Mouse (Mus musculus) forebrain, embryonic 14.5 days (tissue): ENCODE data around the gene Aif1. TPM values are rescaled to one million over a fixed set of nuclear protein-coding genes. Genes with fewer than 3 reads are reported as not detected.

Experiments used
- ATAC-seq: fragments of 200-750 bp; cut with Nextera tagmentation; 2 replicates; pipeline ENCODE4 v1.8.0; 2017; ENCODE audit warnings: mild to moderate bottlenecking, moderate library complexity
- DNase-seq: peaks from one replicate; pipeline ENCODE4 v3.0.0-alpha.2; 2015; ENCODE audit warnings: low spot score
- H3K27ac ChIP-seq: fragments of 300-500 bp; sonication (generic); 2 replicates; pipeline ENCODE4 v1.5.1; 2014; ENCODE audit warnings: low read depth, mild to moderate bottlenecking, control low read depth, low read length, moderate library complexity
- H3K27me3 ChIP-seq: fragments of 300-500 bp; sonication (generic); replicated peaks from 2 replicates; pipeline ENCODE4 v1.6.1; 2014; ENCODE audit warnings: low read length, control low read depth, mixed read lengths; ENCODE audit not compliant: control insufficient read depth, insufficient read depth
- H3K36me3 ChIP-seq: fragments of 300-500 bp; sonication (generic); 2 replicates; pipeline ENCODE4 v1.6.1; 2014; ENCODE audit warnings: low read length, control low read depth; ENCODE audit not compliant: control insufficient read depth, insufficient read depth
- H3K4me1 ChIP-seq: fragments of 300-500 bp; sonication (generic); 2 replicates; pipeline ENCODE4 v1.6.1; 2014; ENCODE audit warnings: antibody characterized with exemption, low read length, control low read depth; ENCODE audit not compliant: control insufficient read depth, insufficient read depth
- H3K4me2 ChIP-seq: fragments of 300-500 bp; sonication (generic); 2 replicates; pipeline ENCODE4 v1.6.1; 2014; ENCODE audit warnings: mild to moderate bottlenecking, control low read depth, low read length
- H3K4me3 ChIP-seq: fragments of 300-500 bp; sonication (generic); 2 replicates; pipeline ENCODE4 v1.5.1; 2014; ENCODE audit warnings: low read depth, low read length, control low read depth
- H3K9ac ChIP-seq: fragments of 300-500 bp; sonication (generic); 2 replicates; pipeline ENCODE4 v1.6.1; 2014; ENCODE audit warnings: mild to moderate bottlenecking, low read length, control low read depth, moderate library complexity
- H3K9me3 ChIP-seq: fragments of 300-500 bp; sonication (generic); replicated peaks from 2 replicates; pipeline ENCODE4 v1.6.1; 2016; ENCODE audit warnings: low read length, control low read depth, mixed read lengths; ENCODE audit not compliant: control insufficient read depth
- WGBS: fragments of 180-500 bp; shearing (Covaris S2); extraction: QIAGEN DNeasy Blood & Tissue Kit; methylation state at CpG from one replicate; pipeline ENCODE4 v1.1.7; 2014; 5-methylcytosine and 5-hydroxymethylcytosine counted together
- polyA plus RNA-seq: library from polyadenylated mRNA; unstranded; fragments of >200 nt; fragmentation: Nextera tagmentation; extraction: Ambion mirVana; gene quantifications from 2 replicates; pipeline ENCODE4 v1.2.1, GENCODE M21; 2014

Gene Aif1
- polyA plus RNA-seq, 1 experiment from 2014 or later: 7.3 TPM

- WGBS: 70% methylated on average over 12 of the region's 12 CpGs
- no peak overlapping the region for H3K4me2 ChIP-seq
- H3K4me1 ChIP-seq: no peaks in the 10 kb centered on the region
- H3K9ac ChIP-seq: no peak overlapping the region
- H3K36me3 ChIP-seq: no peaks in the 10 kb centered on the region
- no peak for ATAC-seq
- no peak overlapping the region for H3K4me3 ChIP-seq
- DNase-seq: no peak
- no peak overlapping the region for H3K27ac ChIP-seq
- no peaks in the 10 kb centered on the region for H3K27me3 ChIP-seq
- no peaks in the 10 kb centered on the region for H3K9me3 ChIP-seq
Measured at GRCm38 (mm10) chr17:35209785-35210535, 34.1 kb upstream of the Aif1 start.

GRCm38 (mm10) chr17:35205380-35205769, 29.5 kb upstream of the Aif1 start:
- no peak for DNase-seq
- WGBS: 66% methylated on average over 10 of the region's 10 CpGs
- no peaks in the 10 kb centered on the region for H3K9me3 ChIP-seq
- H3K4me1 ChIP-seq: no peaks in the 10 kb centered on the region
- no peaks in the 10 kb centered on the region for H3K36me3 ChIP-seq
- no peak overlapping the region for H3K4me2 ChIP-seq
- no peak overlapping the region for H3K27ac ChIP-seq
- no peak overlapping the region for H3K9ac ChIP-seq
- ATAC-seq: no peak
- H3K27me3 ChIP-seq: no peaks in the 10 kb centered on the region
- H3K4me3 ChIP-seq: no peak overlapping the region

- WGBS: 31% methylated on average over 20 of the region's 20 CpGs
- Histone ChIP-seq H3K27me3 (no peaks in the 10 kb centered on the region), H3K9me3 (no peaks in the 10 kb centered on the region), H3K4me2 (no peak within 1 kb of the TSS), H3K9ac (no peak within 1 kb of the TSS), H3K4me3 (no peak within 1 kb of the TSS), H3K4me1 (no peaks in the 10 kb centered on the region), H3K27ac (no peak within 1 kb of the TSS), H3K36me3 (no peaks in the 10 kb centered on the region)
- DNase-seq (no peak), ATAC-seq (no peak)
Measured at GRCm38 (mm10) chr17:35204494-35205379, 28.9 kb upstream of the Aif1 start, which contains the start of gene Lta. Gene Lta, minus strand, starts transcription at chr17:35205351.

GRCm38 (mm10) chr17:35202442-35202841, 26.6 kb upstream of the Aif1 start:
- Histone ChIP-seq H3K4me1 (no peaks in the 10 kb centered on the region), H3K27me3 (no peaks in the 10 kb centered on the region), H3K9ac (no peak overlapping the region), H3K4me3 (no peak overlapping the region), H3K36me3 (no peaks in the 10 kb centered on the region), H3K9me3 (no peaks in the 10 kb centered on the region), H3K27ac (no peak overlapping the region), H3K4me2 (no peak overlapping the region)
- 81% methylated on average over 4 of the region's 4 CpGs for whole genome bisulfite sequencing
- ATAC-seq: no peak
- no peak for DNase-seq

GRCm38 (mm10) chr17:35201787-35202186, 25.9 kb upstream of the Aif1 start, which contains the start of gene Tnf:
Gene Tnf, minus strand, starts transcription at chr17:35202007.
- WGBS: 43% methylated on average over 13 of the region's 13 CpGs
- Histone ChIP-seq H3K27me3 (peaks cover 5% of the 10 kb centered on the region), H3K27ac (no peak within 1 kb of the TSS), H3K36me3 (no peaks in the 10 kb centered on the region), H3K4me2 (no peak within 1 kb of the TSS), H3K4me1 (no peaks in the 10 kb centered on the region), H3K9me3 (no peaks in the 10 kb centered on the region), H3K9ac (no peak within 1 kb of the TSS), H3K4me3 (no peak within 1 kb of the TSS)
- ATAC-seq (no peak), DNase-seq (no peak)

GRCm38 (mm10) chr17:35201128-35201527, 25.3 kb upstream of the Aif1 start:
- no peaks in the 10 kb centered on the region for H3K36me3 ChIP-seq
- WGBS: 81% methylated on average over 11 of the region's 11 CpGs
- ATAC-seq (no peak), DNase-seq (no peak)
- H3K27me3 ChIP-seq: peaks cover 11% of the 10 kb centered on the region
- H3K9me3 ChIP-seq: no peaks in the 10 kb centered on the region
- H3K27ac ChIP-seq: no peak overlapping the region
- H3K9ac ChIP-seq: no peak overlapping the region
- H3K4me1 ChIP-seq: peaks cover under 1% of the 10 kb centered on the region; the same call in 1 of the 2 replicates
- no peak overlapping the region for H3K4me2 ChIP-seq
- H3K4me3 ChIP-seq: no peak overlapping the region

GRCm38 (mm10) chr17:35200398-35200797, 24.5 kb upstream of the Aif1 start:
- no peak overlapping the region for H3K9ac ChIP-seq
- no peaks in the 10 kb centered on the region for H3K9me3 ChIP-seq
- no peak overlapping the region for H3K4me3 ChIP-seq
- no peak overlapping the region for H3K27ac ChIP-seq
- DNase-seq (no peak), ATAC-seq (no peak)
- WGBS: 88% methylated on average over 11 of the region's 11 CpGs
- peaks cover 7% of the 10 kb centered on the region for H3K4me1 ChIP-seq
- no peak overlapping the region for H3K4me2 ChIP-seq
- peaks cover 17% of the 10 kb centered on the region for H3K27me3 ChIP-seq
- no peaks in the 10 kb centered on the region for H3K36me3 ChIP-seq

- ATAC-seq (no peak), DNase-seq (no peak)
- Histone ChIP-seq H3K36me3 (no peaks in the 10 kb centered on the region), H3K4me2 (no peak overlapping the region), H3K4me3 (no peak overlapping the region), H3K9me3 (no peaks in the 10 kb centered on the region), H3K27ac (no peak overlapping the region), H3K4me1 (peaks cover 10% of the 10 kb centered on the region), H3K9ac (no peak overlapping the region), H3K27me3 (peaks cover 25% of the 10 kb centered on the region)
- 15% methylated on average over 8 of the region's 8 CpGs for WGBS
Measured at GRCm38 (mm10) chr17:35198946-35199345, 23.1 kb upstream of the Aif1 start.

GRCm38 (mm10) chr17:35198029-35198428, 22.2 kb upstream of the Aif1 start:
- Histone ChIP-seq H3K4me2 (no peak overlapping the region), H3K27ac (no peak overlapping the region), H3K4me3 (no peak overlapping the region), H3K27me3 (peaks cover 25% of the 10 kb centered on the region), H3K4me1 (peaks cover 10% of the 10 kb centered on the region), H3K9me3 (no peaks in the 10 kb centered on the region), H3K9ac (no peak overlapping the region), H3K36me3 (no peaks in the 10 kb centered on the region)
- WGBS: 69% methylated on average over 7 of the region's 7 CpGs
- ATAC-seq: no peak
- DNase-seq: no peak
